Mouse (Mus musculus) thymus, postnatal 36 days (tissue): ENCODE measurements at regions not wholly inside any gene's neighbourhood (a gene's known extent, or its start where the extent isn't known, plus 50 kb on each side); places are given as distances from the start of the nearest gene placed in this dataset.

ENCODE experiments used
- DNase-seq, 2 experiments: peaks; one replicate each; pipeline ENCODE4 v3.0.0; 2022; ENCODE audit warnings: mixed read lengths in 2 of 2

- no peak for DNase-seq
These were observed 127.9 kb upstream of the Gm9833 start for GRCm38 (mm10) chr3:9959716-9960661.

DNA sequence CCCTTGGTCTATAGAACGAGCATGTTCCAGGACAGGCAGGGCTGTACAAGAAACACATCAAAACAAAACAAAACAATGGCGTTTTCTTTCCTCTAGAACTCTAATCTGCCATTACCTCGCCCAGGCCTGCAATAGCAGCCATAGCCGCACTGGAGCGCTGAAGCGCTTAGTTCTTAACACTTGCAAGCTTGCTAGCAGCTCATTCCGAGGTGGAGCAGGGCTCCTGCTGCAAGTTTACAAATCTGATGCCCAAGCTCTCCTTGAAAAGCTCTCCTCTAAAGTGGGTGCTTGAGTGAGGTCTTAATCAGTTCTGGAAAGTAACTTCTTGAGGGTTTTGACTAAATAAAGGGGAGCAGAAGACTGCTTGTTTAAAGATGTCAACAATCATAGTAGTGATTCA, 127.2 kb upstream of the Gm9833 start:
- peak; percentile 39 to 44 for DNase-seq
